Mouse (Mus musculus) 3134 (cell line): Measurements from ENCODE around the gene Aldh3b2.

Experiments used
- DNase-seq: peaks from one replicate; pipeline ENCODE4 v3.0.0-alpha.2; 2011; ENCODE audit warnings: low spot score; ENCODE audit not compliant: insufficient read length; ENCODE audit errors: extremely low read depth

Gene Aldh3b2

GRCm38 (mm10) chr19:3985261-3985681 is 13.1 kb downstream of the Aldh3b2 start:
- DNase-seq: no peak

DNA sequence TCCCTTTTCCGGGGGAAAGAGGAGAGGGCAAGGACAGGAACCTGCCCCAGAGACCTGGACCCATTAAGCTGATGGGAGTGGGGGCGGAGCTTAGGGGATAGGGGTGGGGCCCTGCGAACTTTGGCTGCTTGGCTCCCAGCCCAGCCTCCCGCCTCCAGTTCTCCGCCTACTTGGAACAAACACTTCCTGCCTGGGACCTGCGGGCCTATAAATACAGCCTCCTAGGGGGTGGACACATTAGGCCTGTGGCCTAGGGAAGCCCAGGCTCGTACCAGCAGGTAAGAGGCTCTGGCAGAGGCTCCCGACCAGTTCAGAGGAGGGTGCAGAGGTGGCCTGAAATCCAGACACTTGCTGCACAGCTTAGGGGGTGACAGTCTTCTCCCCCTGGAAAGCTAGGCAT is 14.2 kb downstream of the Aldh3b2 start, which contains the start of gene Acy3:
Gene Acy3 (plus strand): TSS at position 237 of the 400 bp plus-strand sequence.
- peak; percentile 73 for DNase-seq

DNA sequence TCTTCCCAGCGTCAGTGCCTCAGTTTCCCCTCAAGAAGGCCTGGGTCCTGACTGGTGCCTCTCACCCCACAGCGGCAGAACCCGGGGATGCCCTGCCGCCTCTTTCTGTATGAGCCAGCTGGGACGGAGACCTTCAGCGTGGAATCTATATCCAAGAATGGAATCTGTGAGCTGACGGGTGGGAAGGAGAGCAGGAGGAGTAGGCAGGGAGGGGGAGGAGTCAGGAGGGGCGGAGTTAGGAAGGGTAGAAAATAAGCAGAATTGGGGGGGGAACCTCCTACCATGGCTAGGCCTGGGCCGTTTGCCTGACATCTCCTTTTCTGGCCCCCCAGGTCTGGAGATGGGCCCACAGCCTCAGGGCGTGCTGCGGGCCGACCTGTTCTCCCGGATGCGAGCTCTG is 15.9 kb downstream of the Aldh3b2 start:
- no peak for DNase-seq

- no peak for DNase-seq
Observed at GRCm38 (mm10) chr19:3988750-3989149, 16.6 kb downstream of the Aldh3b2 start.

- no peak for DNase-seq
Observed at GRCm38 (mm10) chr19:3990804-3991203, 18.7 kb downstream of the Aldh3b2 start.

GRCm38 (mm10) chr19:3991562-3991961 is 19.4 kb downstream of the Aldh3b2 start:
- no peak for DNase-seq

GRCm38 (mm10) chr19:3991966-3992365 is 19.8 kb downstream of the Aldh3b2 start:
- DNase-seq: no peak

DNA sequence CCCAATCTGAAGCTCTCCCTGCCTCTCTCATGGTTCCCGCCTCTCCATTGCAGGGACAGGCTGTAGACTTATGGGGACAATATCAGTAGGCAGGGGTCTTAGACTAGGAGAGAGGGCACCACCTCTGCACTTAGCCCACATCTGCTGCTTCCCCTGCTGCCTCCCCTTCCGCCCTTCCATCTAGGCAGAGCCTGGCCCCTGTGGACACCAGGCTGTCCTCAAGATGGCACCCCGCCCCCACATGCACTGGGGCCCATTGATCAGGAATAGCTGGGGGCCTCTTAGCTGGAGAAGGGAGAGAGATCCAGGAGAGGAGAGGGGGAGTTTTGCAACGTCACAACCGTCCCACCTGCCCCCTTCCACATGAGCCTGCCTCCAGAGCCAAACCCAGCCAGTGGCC is 20.3 kb downstream of the Aldh3b2 start, which contains the start of gene Tbx10:
Gene Tbx10 (plus strand): TSS at position 337 of the 400 bp plus-strand sequence.
- no peak for DNase-seq

GRCm38 (mm10) chr19:3994932-3995331 is 22.8 kb downstream of the Aldh3b2 start:
- no peak for DNase-seq

DNA sequence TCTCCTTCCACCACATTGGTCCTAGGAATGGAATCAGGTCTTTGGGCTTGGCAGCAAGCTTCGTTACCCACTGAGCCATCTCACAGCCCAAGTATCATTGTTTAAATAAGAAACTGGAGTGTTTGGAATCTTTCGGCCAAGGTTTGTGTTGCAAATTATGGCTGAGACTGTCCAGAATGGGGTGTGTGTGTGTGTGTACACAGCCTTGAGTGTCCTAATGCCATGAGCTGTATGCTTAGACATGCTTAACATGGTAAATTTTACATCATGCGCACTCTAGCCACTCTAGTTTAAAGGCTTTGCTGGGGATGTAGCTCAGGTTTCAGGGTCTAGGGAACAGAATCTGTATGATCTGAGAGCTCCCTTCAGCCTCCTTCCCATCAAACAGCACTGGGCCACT is 23.4 kb downstream of the Aldh3b2 start:
- no peak for DNase-seq

DNA sequence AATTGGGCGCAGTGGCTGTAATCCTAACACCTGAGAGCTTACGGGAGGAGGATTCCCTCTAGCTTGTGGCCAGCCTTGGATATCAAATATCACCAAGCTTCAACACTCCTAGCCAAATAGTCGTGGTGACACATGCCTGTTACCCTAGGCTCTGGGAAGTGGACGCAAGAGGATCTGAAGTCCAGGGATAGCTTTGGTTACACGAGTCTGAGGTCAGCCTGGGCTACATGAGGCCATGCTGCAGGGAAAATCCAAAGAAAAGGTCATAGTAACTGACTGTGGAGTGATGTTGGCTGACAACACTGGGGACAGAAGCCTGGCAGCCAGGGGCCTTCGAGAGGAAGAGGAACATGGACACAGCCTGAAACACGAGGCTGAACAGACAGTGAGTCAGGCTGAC is 24.0 kb downstream of the Aldh3b2 start:
- no peak for DNase-seq

DNA sequence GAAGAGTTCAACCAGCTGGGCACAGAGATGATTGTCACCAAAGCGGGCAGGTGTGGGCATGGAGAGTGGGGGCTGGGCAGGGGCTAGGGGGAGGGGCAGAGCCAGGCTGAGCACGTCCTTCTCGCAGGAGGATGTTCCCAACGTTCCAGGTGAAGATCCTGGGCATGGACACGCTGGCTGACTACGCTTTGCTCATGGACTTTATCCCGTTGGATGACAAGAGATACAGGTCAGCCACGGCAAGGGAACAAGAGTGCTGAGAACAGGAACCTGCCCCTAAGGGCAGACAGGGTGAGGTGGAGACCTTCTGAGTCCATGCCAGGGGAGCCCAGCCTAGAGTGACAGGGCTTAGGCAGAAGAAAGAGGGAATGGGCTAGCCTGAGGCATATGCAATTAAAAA is 24.6 kb downstream of the Aldh3b2 start:
- no peak for DNase-seq

DNA sequence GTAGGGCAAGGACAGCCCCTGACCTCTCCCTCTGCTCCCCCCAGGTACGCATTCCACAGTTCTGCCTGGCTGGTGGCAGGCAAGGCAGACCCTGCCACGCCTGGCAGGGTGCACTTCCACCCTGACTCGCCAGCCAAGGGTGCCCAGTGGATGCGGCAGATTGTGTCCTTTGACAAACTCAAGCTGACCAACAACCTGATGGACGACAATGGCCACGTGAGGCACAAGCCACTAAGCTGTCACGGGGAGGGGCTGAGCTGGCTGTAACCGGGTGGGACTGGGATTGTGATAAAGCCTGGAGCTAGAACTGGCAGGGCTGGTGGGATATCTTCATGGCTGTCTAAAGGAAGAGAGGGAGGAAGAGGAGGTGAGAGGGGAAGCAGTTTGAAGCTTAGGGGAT is 25.1 kb downstream of the Aldh3b2 start:
- DNase-seq: no peak

GRCm38 (mm10) chr19:3998335-3998734 is 26.2 kb downstream of the Aldh3b2 start:
- DNase-seq: no peak

DNA sequence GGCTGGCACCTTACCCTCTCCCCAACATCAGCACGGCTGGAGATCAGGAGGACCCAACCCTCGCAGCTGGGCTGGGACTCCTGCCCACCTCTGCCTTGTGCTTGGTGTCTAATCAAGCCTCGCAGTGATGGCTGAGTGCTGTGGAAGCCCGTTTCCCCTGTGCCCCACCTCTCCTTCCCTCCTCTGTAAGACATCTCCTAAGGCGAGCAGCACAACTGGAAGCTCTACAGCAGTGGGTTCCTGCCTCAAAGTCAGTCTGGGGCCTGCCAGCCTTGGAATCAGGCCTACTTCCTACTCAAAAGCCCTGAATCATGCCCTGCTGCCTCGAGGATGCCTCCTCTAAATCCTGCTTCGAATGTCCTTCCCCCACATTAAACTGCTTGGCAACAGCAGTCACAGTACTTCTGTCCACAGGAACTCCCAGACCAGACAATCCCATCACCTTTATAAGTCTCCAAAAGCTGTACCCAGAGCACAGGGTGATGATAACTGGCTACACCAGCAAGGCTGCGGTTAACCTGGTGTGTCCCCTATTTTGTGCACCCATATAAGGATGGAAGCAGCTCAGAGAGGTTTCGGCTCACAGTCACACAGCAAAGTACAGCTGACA is 27.1 kb downstream of the Aldh3b2 start:
- DNase-seq: no peak

DNA sequence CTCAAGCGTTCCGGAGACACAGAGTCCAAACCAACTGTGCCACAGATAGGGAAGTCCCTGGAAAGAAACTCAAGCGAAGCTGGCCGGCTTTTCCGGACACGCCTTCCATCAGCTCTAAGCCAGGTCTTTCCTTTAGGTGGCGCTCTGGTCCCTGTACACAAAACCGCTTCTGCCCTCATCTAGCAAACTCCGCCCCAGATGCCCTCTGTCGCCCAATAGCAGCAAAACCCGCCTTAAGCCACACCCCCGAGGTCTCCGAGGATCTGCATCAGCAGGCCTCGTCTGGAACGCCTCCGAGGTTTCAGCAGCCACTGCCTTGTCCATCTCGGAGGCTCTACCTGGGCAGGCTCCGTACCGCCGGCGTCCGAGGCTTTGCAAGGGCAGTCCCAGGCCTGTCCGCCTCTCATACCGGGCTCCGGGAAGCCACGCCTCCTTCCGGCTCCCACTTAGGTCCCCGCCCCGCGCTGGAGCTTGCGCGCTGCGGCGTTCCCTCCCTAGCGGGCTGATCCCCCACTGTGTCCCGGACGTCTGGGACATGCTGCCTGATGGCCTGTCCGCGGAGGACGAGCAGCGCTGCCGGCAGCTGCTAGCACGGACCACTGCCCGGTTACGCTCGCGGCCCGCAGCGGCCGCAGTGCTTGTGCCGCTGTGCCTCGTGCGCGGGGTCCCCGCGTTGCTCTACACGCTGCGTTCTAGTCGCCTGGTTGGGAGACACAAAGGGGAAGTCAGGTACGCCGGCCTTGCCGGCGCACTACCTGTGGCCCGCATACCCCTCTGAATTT is 28.2 kb downstream of the Aldh3b2 start, which contains the start of the genes Nudt8 and Gm49405:
Gene Nudt8 (plus strand): TSS at position 462 of the 782 bp plus-strand sequence.
Gene Gm49405 (plus strand): TSS at position 508 of the 782 bp plus-strand sequence.
- DNase-seq: peak; percentile 97

DNA sequence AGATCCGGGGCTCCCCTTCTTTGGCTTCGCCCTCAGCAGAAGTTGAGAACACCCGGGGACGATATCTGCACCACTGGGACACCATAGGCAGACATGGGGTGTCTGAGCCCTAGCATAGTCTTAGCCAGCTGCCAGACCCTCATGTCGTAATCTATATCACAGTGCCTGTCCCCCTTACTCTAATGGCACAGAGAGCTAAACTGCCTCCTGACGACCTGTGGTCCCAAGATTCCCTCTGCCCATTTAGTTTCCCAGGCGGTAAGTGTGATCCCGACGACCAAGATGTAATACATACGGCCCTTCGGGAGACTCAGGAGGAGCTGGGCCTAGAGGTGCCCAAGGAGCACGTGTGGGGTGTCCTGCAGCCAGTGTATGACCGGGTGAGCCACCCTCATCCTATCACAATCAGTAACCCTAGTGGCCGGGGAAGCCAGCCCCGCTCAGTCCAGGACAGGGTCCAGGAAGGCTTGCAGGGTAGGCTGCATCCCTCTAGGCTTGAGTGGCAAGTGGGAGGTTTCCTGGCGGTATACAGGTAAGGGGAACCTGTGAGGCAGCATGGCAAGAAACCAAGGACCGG is 28.9 kb downstream of the Aldh3b2 start:
- peak; percentile 28 for DNase-seq

DNA sequence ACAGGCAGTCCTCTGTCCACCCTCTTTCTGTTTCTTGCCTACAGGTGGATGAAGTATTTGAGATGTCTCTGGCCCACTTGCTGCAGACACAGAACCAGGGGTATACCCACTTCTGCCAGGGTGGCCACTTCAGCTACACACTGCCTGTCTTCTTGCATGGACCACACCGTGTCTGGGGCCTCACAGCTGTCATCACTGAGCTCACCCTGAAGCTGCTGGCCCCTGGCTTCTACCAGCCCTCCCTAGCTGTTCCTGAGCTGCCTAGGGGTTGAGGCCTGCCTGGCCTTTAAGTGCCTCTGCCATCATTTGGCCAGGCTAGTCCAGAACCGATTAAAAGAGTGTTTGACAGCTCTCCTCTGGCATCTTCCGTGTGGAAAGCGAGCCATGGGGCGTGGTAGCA is 29.6 kb downstream of the Aldh3b2 start:
- DNase-seq: no peak

- DNase-seq: no peak
Observed at GRCm38 (mm10) chr19:4003112-4003511, 31.0 kb downstream of the Aldh3b2 start, which contains the start of gene Doc2g. Doc2g (plus strand) TSS chr19:4003313.

GRCm38 (mm10) chr19:4003641-4004040 is 31.5 kb downstream of the Aldh3b2 start:
- DNase-seq: no peak

DNA sequence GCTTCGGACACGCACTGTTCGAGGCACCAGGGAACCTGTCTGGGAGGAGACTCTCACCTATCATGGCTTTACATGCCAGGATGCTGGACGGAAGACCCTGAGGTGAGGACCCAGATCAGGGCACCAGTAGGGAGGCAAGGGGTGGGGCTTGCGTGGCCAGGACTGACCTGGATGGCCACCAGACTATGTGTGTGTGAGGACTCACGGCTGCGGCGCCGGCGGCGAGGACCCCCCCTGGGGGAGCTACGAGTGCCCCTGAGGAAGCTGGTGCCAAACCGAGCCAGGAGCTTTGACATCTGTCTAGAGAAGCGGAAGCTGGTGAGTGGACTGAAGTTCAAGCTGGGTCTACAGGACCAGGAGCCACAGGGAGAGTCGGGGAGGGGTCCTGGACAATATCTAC is 32.2 kb downstream of the Aldh3b2 start:
- no peak for DNase-seq
